Mouse (Mus musculus): Measurements from ENCODE around the gene Ank3.

Ank3 gene

GRCm38 (mm10) chr10:69786220-69786993 is 387.8 kb downstream of the Ank3 start:
- Histone ChIP-seq H3K36me3 (ENCODE audit: insufficient read depth, low read length) (no peaks in the 10 kb centered on the region), H3K27me3 (ENCODE audit: insufficient read depth, low read length) (no peaks in the 10 kb centered on the region)

GRCm38 (mm10) chr10:69787379-69787778 is 388.8 kb downstream of the Ank3 start:
- H3K27me3 ChIP-seq (ENCODE audit: insufficient read depth, low read length): no peaks in the 10 kb centered on the region
- H3K4me1 ChIP-seq (replicated peaks; ENCODE audit: low read depth, low read length): peaks cover 8% of the 10 kb centered on the region
- H3K9me3 ChIP-seq (ENCODE audit: low read length): no peaks in the 10 kb centered on the region
- TF ChIP-seq NANOG (IDR thresholded peaks at IDR 0.05; ENCODE audit: borderline replicate concordance, low read length) (no peak), POU5F1 (IDR thresholded peaks at IDR 0.05; ENCODE audit: borderline replicate concordance, low read length) (no peak), CTCF (conservative IDR thresholded peaks at IDR 0.05; ENCODE audit: low read length) (no peak)
- no peak overlapping the region for H3K4me3 ChIP-seq (replicated peaks; ENCODE audit: low read length)
- no peaks in the 10 kb centered on the region for H3K36me3 ChIP-seq (ENCODE audit: insufficient read depth, low read length)

More at GRCm38 (mm10) chr10:69786220-69786993, 387.8 kb downstream of the Ank3 start:
- H3K4me3 ChIP-seq (replicated peaks; ENCODE audit: low read length): no peak overlapping the region
- no peaks in the 10 kb centered on the region for H3K9me3 ChIP-seq (ENCODE audit: low read length)
- H3K4me1 ChIP-seq (replicated peaks; ENCODE audit: low read depth, low read length): peaks cover 12% of the 10 kb centered on the region
- TF ChIP-seq POU5F1 (IDR thresholded peaks at IDR 0.05; ENCODE audit: borderline replicate concordance, low read length) (no peak), CTCF (conservative IDR thresholded peaks at IDR 0.05; ENCODE audit: low read length) (no peak), NANOG (IDR thresholded peaks at IDR 0.05; ENCODE audit: borderline replicate concordance, low read length) (no peak)

GRCm38 (mm10) chr10:69790606-69791005 is 392.0 kb downstream of the Ank3 start:
- TF ChIP-seq POU5F1 (IDR thresholded peaks at IDR 0.05; ENCODE audit: borderline replicate concordance, low read length) (no peak), CTCF (conservative IDR thresholded peaks at IDR 0.05; ENCODE audit: low read length) (no peak), NANOG (IDR thresholded peaks at IDR 0.05; ENCODE audit: borderline replicate concordance, low read length) (no peak)
- no peaks in the 10 kb centered on the region for H3K36me3 ChIP-seq (ENCODE audit: insufficient read depth, low read length)
- no peaks in the 10 kb centered on the region for H3K27me3 ChIP-seq (ENCODE audit: insufficient read depth, low read length)
- H3K4me3 ChIP-seq (replicated peaks; ENCODE audit: low read length): no peak overlapping the region
- H3K4me1 ChIP-seq (replicated peaks; ENCODE audit: low read depth, low read length): peaks cover 7% of the 10 kb centered on the region
- no peaks in the 10 kb centered on the region for H3K9me3 ChIP-seq (ENCODE audit: low read length)

- TF ChIP-seq POU5F1 (IDR thresholded peaks at IDR 0.05; ENCODE audit: borderline replicate concordance, low read length): no peak
- no peak for TF ChIP-seq CTCF (conservative IDR thresholded peaks at IDR 0.05; ENCODE audit: low read length)
- TF ChIP-seq NANOG (IDR thresholded peaks at IDR 0.05; ENCODE audit: borderline replicate concordance, low read length): no peak
- Histone ChIP-seq H3K9me3 (ENCODE audit: low read length) (no peaks in the 10 kb centered on the region), H3K4me1 (replicated peaks; ENCODE audit: low read depth, low read length) (peaks cover 12% of the 10 kb centered on the region), H3K27me3 (ENCODE audit: insufficient read depth, low read length) (no peaks in the 10 kb centered on the region), H3K4me3 (replicated peaks; ENCODE audit: low read length) (no peak overlapping the region), H3K36me3 (ENCODE audit: insufficient read depth, low read length) (no peaks in the 10 kb centered on the region)
Measured at GRCm38 (mm10) chr10:69791951-69792350, 393.4 kb downstream of the Ank3 start.

- H3K27me3 ChIP-seq (ENCODE audit: insufficient read depth, low read length): no peaks in the 10 kb centered on the region
- TF ChIP-seq POU5F1 (IDR thresholded peaks at IDR 0.05; ENCODE audit: borderline replicate concordance, low read length): no peak
- no peak for TF ChIP-seq NANOG (IDR thresholded peaks at IDR 0.05; ENCODE audit: borderline replicate concordance, low read length)
- TF ChIP-seq CTCF (conservative IDR thresholded peaks at IDR 0.05; ENCODE audit: low read length): no peak
- no peaks in the 10 kb centered on the region for H3K36me3 ChIP-seq (ENCODE audit: insufficient read depth, low read length)
- no peak overlapping the region for H3K4me3 ChIP-seq (replicated peaks; ENCODE audit: low read length)
- H3K4me1 ChIP-seq (replicated peaks; ENCODE audit: low read depth, low read length): peaks cover 12% of the 10 kb centered on the region
- no peaks in the 10 kb centered on the region for H3K9me3 ChIP-seq (ENCODE audit: low read length)
Measured at GRCm38 (mm10) chr10:69792400-69792799, 393.8 kb downstream of the Ank3 start.

- Histone ChIP-seq H3K9me3 (ENCODE audit: low read length) (no peaks in the 10 kb centered on the region), H3K4me3 (replicated peaks; ENCODE audit: low read length) (no peak overlapping the region), H3K4me1 (replicated peaks; ENCODE audit: low read depth, low read length) (peaks cover 12% of the 10 kb centered on the region), H3K36me3 (ENCODE audit: insufficient read depth, low read length) (no peaks in the 10 kb centered on the region), H3K27me3 (ENCODE audit: insufficient read depth, low read length) (no peaks in the 10 kb centered on the region)
- peak; percentile 41 for TF ChIP-seq CTCF (conservative IDR thresholded peaks at IDR 0.05; ENCODE audit: low read length)
- no peak for TF ChIP-seq POU5F1 (IDR thresholded peaks at IDR 0.05; ENCODE audit: borderline replicate concordance, low read length)
Measured at GRCm38 (mm10) chr10:69793079-69793478, 394.5 kb downstream of the Ank3 start.

GRCm38 (mm10) chr10:69795656-69796055 is 397.1 kb downstream of the Ank3 start:
- Histone ChIP-seq H3K4me3 (replicated peaks; ENCODE audit: low read length) (no peak overlapping the region), H3K36me3 (ENCODE audit: insufficient read depth, low read length) (no peaks in the 10 kb centered on the region), H3K9me3 (ENCODE audit: low read length) (no peaks in the 10 kb centered on the region), H3K4me1 (replicated peaks; ENCODE audit: low read depth, low read length) (peaks cover 12% of the 10 kb centered on the region), H3K27me3 (ENCODE audit: insufficient read depth, low read length) (no peaks in the 10 kb centered on the region)
- TF ChIP-seq CTCF (conservative IDR thresholded peaks at IDR 0.05; ENCODE audit: low read length) (no peak), NANOG (IDR thresholded peaks at IDR 0.05; ENCODE audit: borderline replicate concordance, low read length) (no peak), POU5F1 (IDR thresholded peaks at IDR 0.05; ENCODE audit: borderline replicate concordance, low read length) (no peak)

GRCm38 (mm10) chr10:69796421-69796886 is 397.9 kb downstream of the Ank3 start:
- Histone ChIP-seq H3K4me1 (replicated peaks; ENCODE audit: low read depth, low read length) (peaks cover 12% of the 10 kb centered on the region), H3K27me3 (ENCODE audit: insufficient read depth, low read length) (no peaks in the 10 kb centered on the region), H3K9me3 (ENCODE audit: low read length) (no peaks in the 10 kb centered on the region), H3K36me3 (ENCODE audit: insufficient read depth, low read length) (no peaks in the 10 kb centered on the region), H3K4me3 (replicated peaks; ENCODE audit: low read length) (no peak overlapping the region)
- TF ChIP-seq POU5F1 (IDR thresholded peaks at IDR 0.05; ENCODE audit: borderline replicate concordance, low read length): no peak
- no peak for TF ChIP-seq NANOG (IDR thresholded peaks at IDR 0.05; ENCODE audit: borderline replicate concordance, low read length)
- TF ChIP-seq CTCF (conservative IDR thresholded peaks at IDR 0.05; ENCODE audit: low read length): no peak

Measured in E14TG2a.4 (cell line).